Mouse (Mus musculus): ENCODE results near the gene Mesp2. TPM values are rescaled to one million over a fixed set of nuclear protein-coding genes. Genes with fewer than 3 reads are reported as not detected.
A peak's percentile ranks its signal among the peaks of the same experiment; 100 is the strongest.

Mesp2 gene
- polyA plus RNA-seq, 1 experiment, result 0.28 TPM

- no peaks in the 10 kb centered on the region for H3K27me3 ChIP-seq (replicated peaks; ENCODE audit: control insufficient read depth, insufficient read depth, low read length)
Observed at GRCm38 (mm10) chr7:79793688-79794087, 16.8 kb upstream of the Mesp2 start, which contains the start of gene Mesp1. Gene Mesp1 (minus strand): TSS chr7:79793788.

GRCm38 (mm10) chr7:79798606-79799005 lies 11.9 kb upstream of the Mesp2 start:
- Histone ChIP-seq H3K4me3 (ENCODE audit: insufficient read depth, low read depth, low read length) (no peak overlapping the region), H3K36me3 (ENCODE audit: control insufficient read depth, insufficient read depth, low read length) (no peaks in the 10 kb centered on the region), H3K27me3 (replicated peaks; ENCODE audit: control insufficient read depth, insufficient read depth, low read length) (no peaks in the 10 kb centered on the region), H3K4me1 (ENCODE audit: control insufficient read depth, insufficient read depth, low read length) (no peaks in the 10 kb centered on the region), H3K27ac (ENCODE audit: insufficient read depth, low read depth, low read length) (no peak overlapping the region)
- no peak for DNase-seq
- no peak for TF ChIP-seq CTCF (conservative IDR thresholded peaks at IDR 0.05; ENCODE audit: insufficient read depth, insufficient read length, low read depth, low read length)
- no peak for TF ChIP-seq POLR2A (IDR thresholded peaks at IDR 0.05; ENCODE audit: low read depth, low read length)
- WGBS, result 44% methylated on average over 5 of the region's 5 CpGs

More at GRCm38 (mm10) chr7:79793688-79794087, 16.8 kb upstream of the Mesp2 start, which contains the start of gene Mesp1:
- TF ChIP-seq CTCF (conservative IDR thresholded peaks at IDR 0.05; ENCODE audit: insufficient read depth, insufficient read length, low read depth, low read length) (no peak), POLR2A (IDR thresholded peaks at IDR 0.05; ENCODE audit: low read depth, low read length) (no peak)
- Histone ChIP-seq H3K4me3 (ENCODE audit: insufficient read depth, low read depth, low read length) (peak within 1 kb of the TSS; percentile 48), H3K4me1 (ENCODE audit: control insufficient read depth, insufficient read depth, low read length) (0 out of 2 replicates have a peak, but pooled peaks cover 3% of the 10 kb centered on the region), H3K36me3 (ENCODE audit: control insufficient read depth, insufficient read depth, low read length) (no peaks in the 10 kb centered on the region), H3K27ac (ENCODE audit: insufficient read depth, low read depth, low read length) (no peak within 1 kb of the TSS)
- DNase-seq, result no peak
- 86% methylated on average over 6 of the region's 6 CpGs for WGBS

GRCm38 (mm10) chr7:79799048-79799447 lies 11.5 kb upstream of the Mesp2 start:
- peak; percentile 90 for TF ChIP-seq CTCF (conservative IDR thresholded peaks at IDR 0.05; ENCODE audit: insufficient read depth, insufficient read length, low read depth, low read length)
- no peak for TF ChIP-seq POLR2A (IDR thresholded peaks at IDR 0.05; ENCODE audit: low read depth, low read length)
- Histone ChIP-seq H3K36me3 (ENCODE audit: control insufficient read depth, insufficient read depth, low read length) (no peaks in the 10 kb centered on the region), H3K4me3 (ENCODE audit: insufficient read depth, low read depth, low read length) (no peak overlapping the region), H3K27me3 (replicated peaks; ENCODE audit: control insufficient read depth, insufficient read depth, low read length) (no peaks in the 10 kb centered on the region), H3K4me1 (ENCODE audit: control insufficient read depth, insufficient read depth, low read length) (0 out of 2 replicates have a peak, but pooled peaks cover 2% of the 10 kb centered on the region), H3K27ac (ENCODE audit: insufficient read depth, low read depth, low read length) (no peak overlapping the region)
- WGBS, result 2% methylated on average over 8 of the region's 8 CpGs
- peak; percentile 84 for DNase-seq

- Histone ChIP-seq H3K27me3 (replicated peaks; ENCODE audit: control insufficient read depth, insufficient read depth, low read length) (no peaks in the 10 kb centered on the region), H3K36me3 (ENCODE audit: control insufficient read depth, insufficient read depth, low read length) (no peaks in the 10 kb centered on the region), H3K4me3 (ENCODE audit: insufficient read depth, low read depth, low read length) (no peak overlapping the region), H3K27ac (ENCODE audit: insufficient read depth, low read depth, low read length) (no peak overlapping the region), H3K4me1 (ENCODE audit: control insufficient read depth, insufficient read depth, low read length) (peaks cover 6% of the 10 kb centered on the region; the same call in 1 of the 2 replicates)
- no peak for DNase-seq
- no peak for TF ChIP-seq POLR2A (IDR thresholded peaks at IDR 0.05; ENCODE audit: low read depth, low read length)
- no peak for TF ChIP-seq CTCF (conservative IDR thresholded peaks at IDR 0.05; ENCODE audit: insufficient read depth, insufficient read length, low read depth, low read length)
- 81% methylated on average over 6 of the region's 6 CpGs for WGBS
Observed at GRCm38 (mm10) chr7:79799506-79799905, 11.0 kb upstream of the Mesp2 start.

- no peak overlapping the region for H3K4me3 ChIP-seq (ENCODE audit: insufficient read depth, low read depth, low read length)
- H3K36me3 ChIP-seq (ENCODE audit: control insufficient read depth, insufficient read depth, low read length), result no peaks in the 10 kb centered on the region
- H3K4me1 ChIP-seq (ENCODE audit: control insufficient read depth, insufficient read depth, low read length), result peaks cover 6% of the 10 kb centered on the region; the same call in 1 of the 2 replicates
- H3K27me3 ChIP-seq (replicated peaks; ENCODE audit: control insufficient read depth, insufficient read depth, low read length), result no peaks in the 10 kb centered on the region
- no peak for DNase-seq
- WGBS, result 79% methylated on average over 4 of the region's 4 CpGs
- no peak for TF ChIP-seq POLR2A (IDR thresholded peaks at IDR 0.05; ENCODE audit: low read depth, low read length)
- no peak for TF ChIP-seq CTCF (conservative IDR thresholded peaks at IDR 0.05; ENCODE audit: insufficient read depth, insufficient read length, low read depth, low read length)
- H3K27ac ChIP-seq (ENCODE audit: insufficient read depth, low read depth, low read length), result no peak overlapping the region
Observed at GRCm38 (mm10) chr7:79800336-79800735, 10.2 kb upstream of the Mesp2 start.

- H3K4me1 ChIP-seq (ENCODE audit: control insufficient read depth, insufficient read depth, low read length), result peaks cover 6% of the 10 kb centered on the region; the same call in 1 of the 2 replicates
- H3K27me3 ChIP-seq (replicated peaks; ENCODE audit: control insufficient read depth, insufficient read depth, low read length), result no peaks in the 10 kb centered on the region
- 81% methylated on average over 11 of the region's 11 CpGs for WGBS
- no peaks in the 10 kb centered on the region for H3K36me3 ChIP-seq (ENCODE audit: control insufficient read depth, insufficient read depth, low read length)
- H3K4me3 ChIP-seq (ENCODE audit: insufficient read depth, low read depth, low read length), result no peak overlapping the region
- TF ChIP-seq CTCF (conservative IDR thresholded peaks at IDR 0.05; ENCODE audit: insufficient read depth, insufficient read length, low read depth, low read length), result no peak
- no peak for TF ChIP-seq POLR2A (IDR thresholded peaks at IDR 0.05; ENCODE audit: low read depth, low read length)
- no peak overlapping the region for H3K27ac ChIP-seq (ENCODE audit: insufficient read depth, low read depth, low read length)
- no peak for DNase-seq
Observed at GRCm38 (mm10) chr7:79801391-79801790, 9.1 kb upstream of the Mesp2 start.

- Histone ChIP-seq H3K4me3 (ENCODE audit: insufficient read depth, low read depth, low read length) (no peak overlapping the region), H3K27me3 (replicated peaks; ENCODE audit: control insufficient read depth, insufficient read depth, low read length) (no peaks in the 10 kb centered on the region), H3K36me3 (ENCODE audit: control insufficient read depth, insufficient read depth, low read length) (no peaks in the 10 kb centered on the region), H3K27ac (ENCODE audit: insufficient read depth, low read depth, low read length) (no peak overlapping the region), H3K4me1 (ENCODE audit: control insufficient read depth, insufficient read depth, low read length) (peaks cover 6% of the 10 kb centered on the region; the same call in 1 of the 2 replicates)
- DNase-seq, result no peak
- WGBS, result 75% methylated on average over 5 of the region's 5 CpGs
- no peak for TF ChIP-seq CTCF (conservative IDR thresholded peaks at IDR 0.05; ENCODE audit: insufficient read depth, insufficient read length, low read depth, low read length)
- TF ChIP-seq POLR2A (IDR thresholded peaks at IDR 0.05; ENCODE audit: low read depth, low read length), result no peak
Observed at GRCm38 (mm10) chr7:79802037-79802436, 8.5 kb upstream of the Mesp2 start.
